Mouse (Mus musculus) fibroblast of lung, adult 2 months (primary cell): ENCODE results near the gene Nrxn1.

Experiments used
- DNase-seq: peaks from one replicate; pipeline ENCODE4 v3.0.0-alpha.2; 2011; ENCODE audit warnings: low read depth

Gene Nrxn1

GRCm38 (mm10) chr17:91093042-91093080 lies at the start of gene Nrxn1:
Nrxn1 (minus strand) TSS chr17:91093071.
- no peak for DNase-seq

- DNase-seq = no peak
Observed at GRCm38 (mm10) chr17:91136859-91137258, 44.0 kb upstream of the Nrxn1 start.

- DNase-seq = no peak
Observed at GRCm38 (mm10) chr17:91112880-91113628, 20.2 kb upstream of the Nrxn1 start.

- DNase-seq = no peak
Observed at GRCm38 (mm10) chr17:91112085-91112484, 19.2 kb upstream of the Nrxn1 start.

GRCm38 (mm10) chr17:91093081-91093875 lies 407 bp upstream of the Nrxn1 start:
- no peak for DNase-seq

- no peak for DNase-seq
Observed at GRCm38 (mm10) chr17:91092421-91093041, 340 bp downstream of the Nrxn1 start.

- DNase-seq = no peak
Observed at GRCm38 (mm10) chr17:91090631-91091030, 2.2 kb downstream of the Nrxn1 start.

GRCm38 (mm10) chr17:91088991-91089390 lies 3.9 kb downstream of the Nrxn1 start:
- DNase-seq = no peak

GRCm38 (mm10) chr17:91088037-91088715 lies 4.7 kb downstream of the Nrxn1 start:
- DNase-seq = no peak

- DNase-seq = no peak
Observed at GRCm38 (mm10) chr17:91086412-91086811, 6.5 kb downstream of the Nrxn1 start.

GRCm38 (mm10) chr17:91085416-91085815 lies 7.5 kb downstream of the Nrxn1 start:
- DNase-seq = no peak

- DNase-seq = no peak
Observed at GRCm38 (mm10) chr17:91079096-91079495, 13.8 kb downstream of the Nrxn1 start.

GRCm38 (mm10) chr17:91074780-91075179 lies 18.1 kb downstream of the Nrxn1 start:
- DNase-seq = no peak

- no peak for DNase-seq
Observed at GRCm38 (mm10) chr17:91033466-91033865, 59.4 kb downstream of the Nrxn1 start.

GRCm38 (mm10) chr17:91025061-91025623 lies 67.7 kb downstream of the Nrxn1 start:
- DNase-seq = no peak

- no peak for DNase-seq
Observed at GRCm38 (mm10) chr17:91007385-91008089, 85.3 kb downstream of the Nrxn1 start.

- no peak for DNase-seq
Observed at GRCm38 (mm10) chr17:91000389-91000788, 92.5 kb downstream of the Nrxn1 start.

GRCm38 (mm10) chr17:90999667-91000154 lies 93.2 kb downstream of the Nrxn1 start:
- no peak for DNase-seq

GRCm38 (mm10) chr17:90997714-90998113 lies 95.2 kb downstream of the Nrxn1 start:
- no peak for DNase-seq

- no peak for DNase-seq
Observed at GRCm38 (mm10) chr17:90995436-90995835, 97.4 kb downstream of the Nrxn1 start.

- DNase-seq = no peak
Observed at GRCm38 (mm10) chr17:90994247-90994646, 98.6 kb downstream of the Nrxn1 start.

- DNase-seq = no peak
Observed at GRCm38 (mm10) chr17:90990747-90991146, 102.1 kb downstream of the Nrxn1 start.
